Mouse (Mus musculus): Measurements from ENCODE around the gene Dctpp1. TPM values are rescaled to one million over a fixed set of nuclear protein-coding genes. Genes with fewer than 3 reads are reported as not detected.

Gene Dctpp1
- polyA plus RNA-seq (2014; fragmentation: Nextera tagmentation; extraction: Ambion mirVana), result 109 and 138 TPM in 2 replicates

DNA sequence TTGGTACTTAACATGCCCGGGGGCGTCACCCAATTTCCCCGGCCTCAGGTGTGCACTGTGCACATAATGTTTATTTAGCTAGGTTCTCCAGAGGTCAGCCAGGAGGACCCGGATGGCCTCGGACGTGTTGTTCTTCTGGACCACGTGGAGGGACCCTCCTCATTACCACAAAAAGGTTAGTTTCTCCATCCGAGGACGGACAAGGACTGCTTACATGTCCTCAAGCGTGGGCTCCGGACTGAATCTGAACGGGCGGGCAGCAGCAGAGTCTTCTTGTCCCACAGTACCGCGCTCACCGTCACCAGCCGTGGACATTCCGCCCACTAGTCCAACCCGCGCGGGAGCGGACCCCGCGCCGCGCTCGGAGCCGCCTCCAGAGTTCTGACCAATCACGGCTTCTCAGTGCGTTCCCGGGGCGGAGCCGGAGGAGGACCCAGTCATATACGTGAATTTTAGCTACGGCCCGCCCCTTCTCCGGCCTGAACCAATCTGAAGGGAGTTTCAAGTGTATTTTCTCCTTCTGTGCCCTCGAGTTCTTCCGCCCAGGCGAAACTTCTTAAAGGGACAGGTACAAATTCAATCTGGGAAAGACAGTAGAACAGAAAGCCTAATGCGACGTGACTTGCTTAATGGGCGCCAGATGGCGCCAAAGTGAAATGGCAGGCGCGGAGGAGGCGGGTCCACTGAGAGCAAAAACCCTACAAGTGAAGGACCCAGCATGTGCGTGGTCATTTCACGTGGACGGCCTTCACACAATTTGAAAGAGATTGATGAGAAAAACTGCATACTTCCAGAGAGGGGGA is at the start of gene Dctpp1:
Dctpp1 (minus strand) TSS at position 401 of the 803 bp plus-strand sequence.
- Histone ChIP-seq H3K27ac (ENCODE audit: low read depth, low read length) (no peak within 1 kb of the TSS), H3K36me3 (ENCODE audit: control insufficient read depth, insufficient read depth, low read length) (no peaks in the 10 kb centered on the region), H3K27me3 (ENCODE audit: control insufficient read depth, insufficient read depth, low read length) (no peaks in the 10 kb centered on the region), H3K9me3 (ENCODE audit: control insufficient read depth, low read length) (no peaks in the 10 kb centered on the region), H3K4me1 (ENCODE audit: control insufficient read depth, insufficient read depth, low read length) (peaks cover 6% of the 10 kb centered on the region; the same call in 1 of the 2 replicates), H3K9ac (replicated peaks; ENCODE audit: low read depth, low read length) (peak within 1 kb of the TSS; percentile 60), H3K4me3 (ENCODE audit: low read depth, low read length) (peak within 1 kb of the TSS; percentile 63), H3K4me2 (ENCODE audit: low read depth, low read length) (peak within 1 kb of the TSS; percentile 70)
- ATAC-seq (ENCODE audit: low read depth), result peak; percentile 98
- WGBS, result under 1% methylated on average over 50 of the region's 50 CpGs

DNA sequence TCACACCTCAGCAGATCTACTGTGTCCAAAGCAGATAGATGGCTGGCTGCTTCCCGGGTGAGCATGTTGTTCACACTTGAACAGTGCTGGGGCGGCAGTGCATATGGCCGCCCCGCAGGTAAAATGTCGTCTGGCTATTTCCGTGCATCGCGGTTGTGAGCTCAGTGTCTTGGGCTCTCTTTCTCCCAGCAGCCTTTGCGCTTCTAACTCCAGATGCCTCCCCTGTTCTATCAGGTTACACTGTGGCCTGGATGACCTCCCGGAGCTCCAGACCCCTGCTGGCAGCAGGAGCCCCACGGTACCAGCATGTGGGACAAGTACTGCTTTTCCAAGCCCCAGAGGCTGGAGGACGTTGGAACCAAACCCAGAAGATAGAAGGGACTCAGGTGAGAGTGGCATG is 49.4 kb upstream of the Dctpp1 start:
- Histone ChIP-seq H3K36me3 (ENCODE audit: control insufficient read depth, insufficient read depth, low read length) (no peaks in the 10 kb centered on the region), H3K4me3 (ENCODE audit: low read depth, low read length) (no peak overlapping the region), H3K27ac (ENCODE audit: low read depth, low read length) (no peak overlapping the region), H3K4me2 (ENCODE audit: low read depth, low read length) (no peak overlapping the region), H3K9me3 (ENCODE audit: control insufficient read depth, low read length) (no peaks in the 10 kb centered on the region), H3K4me1 (ENCODE audit: control insufficient read depth, insufficient read depth, low read length) (no peaks in the 10 kb centered on the region), H3K9ac (replicated peaks; ENCODE audit: low read depth, low read length) (no peak overlapping the region), H3K27me3 (ENCODE audit: control insufficient read depth, insufficient read depth, low read length) (no peaks in the 10 kb centered on the region)
- no peak for ATAC-seq (ENCODE audit: low read depth)
- 76% methylated on average over 12 of the region's 12 CpGs for WGBS

DNA sequence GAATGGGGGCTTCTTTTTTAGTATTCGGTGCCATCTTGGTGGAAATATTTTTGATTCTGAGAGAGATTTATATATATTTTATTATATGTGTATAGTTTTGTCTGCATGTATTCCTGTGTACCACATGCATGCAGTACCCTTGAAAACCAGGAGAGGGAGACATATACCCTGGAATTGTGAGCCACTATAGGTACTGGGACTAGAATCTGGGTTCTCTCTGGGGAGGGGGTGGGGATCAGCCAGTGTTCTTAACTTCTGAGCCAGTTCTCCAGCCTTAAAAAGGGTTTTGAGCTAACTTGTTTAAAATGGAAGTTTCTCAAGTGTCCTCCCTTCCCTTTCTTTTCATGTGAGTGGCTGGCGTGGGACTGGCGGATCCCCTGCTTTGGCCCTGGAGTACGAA is 48.4 kb upstream of the Dctpp1 start:
- 68% methylated on average over 4 of the region's 4 CpGs for WGBS
- Histone ChIP-seq H3K4me3 (ENCODE audit: low read depth, low read length) (no peak overlapping the region), H3K27ac (ENCODE audit: low read depth, low read length) (no peak overlapping the region), H3K4me1 (ENCODE audit: control insufficient read depth, insufficient read depth, low read length) (no peaks in the 10 kb centered on the region), H3K9ac (replicated peaks; ENCODE audit: low read depth, low read length) (no peak overlapping the region), H3K4me2 (ENCODE audit: low read depth, low read length) (no peak overlapping the region), H3K27me3 (ENCODE audit: control insufficient read depth, insufficient read depth, low read length) (no peaks in the 10 kb centered on the region), H3K36me3 (ENCODE audit: control insufficient read depth, insufficient read depth, low read length) (no peaks in the 10 kb centered on the region), H3K9me3 (ENCODE audit: control insufficient read depth, low read length) (no peaks in the 10 kb centered on the region)
- no peak for ATAC-seq (ENCODE audit: low read depth)

DNA sequence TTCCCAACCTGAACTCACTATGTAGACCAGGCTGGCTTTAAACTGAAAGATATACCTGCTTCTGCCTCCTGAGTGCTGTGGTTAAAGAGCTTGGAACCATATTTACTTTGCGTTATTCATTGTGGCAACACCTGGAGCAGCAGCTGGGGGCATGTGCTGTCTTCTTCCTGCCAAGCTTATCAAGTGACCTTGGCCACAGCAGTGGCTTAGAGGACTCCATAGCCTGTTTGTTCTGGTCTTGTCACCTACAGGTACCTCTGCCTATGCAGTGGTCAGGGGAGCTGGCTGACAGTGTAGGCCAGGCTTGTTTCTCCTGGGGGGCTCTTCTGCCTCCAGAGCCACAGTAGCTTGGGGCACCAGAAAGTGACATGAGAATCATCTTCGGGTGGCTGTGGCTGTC is 47.9 kb upstream of the Dctpp1 start:
- WGBS, result 90% methylated on average over 2 of the region's 2 CpGs
- no peak for ATAC-seq (ENCODE audit: low read depth)
- H3K9me3 ChIP-seq (ENCODE audit: control insufficient read depth, low read length), result no peaks in the 10 kb centered on the region
- H3K9ac ChIP-seq (replicated peaks; ENCODE audit: low read depth, low read length), result no peak overlapping the region
- no peak overlapping the region for H3K27ac ChIP-seq (ENCODE audit: low read depth, low read length)
- H3K4me3 ChIP-seq (ENCODE audit: low read depth, low read length), result no peak overlapping the region
- H3K27me3 ChIP-seq (ENCODE audit: control insufficient read depth, insufficient read depth, low read length), result no peaks in the 10 kb centered on the region
- H3K4me1 ChIP-seq (ENCODE audit: control insufficient read depth, insufficient read depth, low read length), result no peaks in the 10 kb centered on the region
- H3K4me2 ChIP-seq (ENCODE audit: low read depth, low read length), result no peak overlapping the region
- H3K36me3 ChIP-seq (ENCODE audit: control insufficient read depth, insufficient read depth, low read length), result no peaks in the 10 kb centered on the region

DNA sequence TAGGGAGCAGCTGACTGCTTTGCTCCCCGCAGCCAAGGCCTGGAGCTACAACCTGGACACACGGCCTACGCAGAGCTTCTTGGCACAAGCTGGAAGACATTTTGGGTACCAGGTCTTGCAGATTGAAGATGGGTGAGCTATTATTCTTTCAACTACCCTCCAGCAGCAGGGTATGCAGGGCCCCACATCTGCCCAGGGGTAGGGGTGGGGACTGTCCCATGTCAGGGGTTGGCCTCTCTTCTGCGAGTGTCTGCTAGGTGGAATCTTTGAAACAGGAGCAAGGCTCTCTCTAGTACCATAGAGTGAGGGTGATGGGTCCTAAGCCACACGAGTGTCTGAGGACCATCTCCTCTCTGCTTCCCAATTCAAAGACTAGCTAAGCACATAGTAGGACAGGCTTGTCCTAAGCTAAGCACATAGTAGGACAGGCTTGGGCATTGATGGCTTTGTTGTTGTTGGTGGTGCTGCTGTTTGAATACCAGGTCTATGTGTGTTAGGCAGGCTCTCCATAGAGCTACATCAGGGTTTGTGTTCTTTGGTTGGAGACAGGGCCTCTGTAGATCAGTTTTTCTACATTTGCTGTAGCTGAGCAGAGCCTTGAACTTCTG is 37.2 kb upstream of the Dctpp1 start:
- Histone ChIP-seq H3K36me3 (ENCODE audit: control insufficient read depth, insufficient read depth, low read length) (no peaks in the 10 kb centered on the region), H3K27me3 (ENCODE audit: control insufficient read depth, insufficient read depth, low read length) (no peaks in the 10 kb centered on the region), H3K9ac (replicated peaks; ENCODE audit: low read depth, low read length) (no peak overlapping the region), H3K4me2 (ENCODE audit: low read depth, low read length) (no peak overlapping the region), H3K4me1 (ENCODE audit: control insufficient read depth, insufficient read depth, low read length) (no peaks in the 10 kb centered on the region), H3K27ac (ENCODE audit: low read depth, low read length) (no peak overlapping the region), H3K4me3 (ENCODE audit: low read depth, low read length) (no peak overlapping the region), H3K9me3 (ENCODE audit: control insufficient read depth, low read length) (no peaks in the 10 kb centered on the region)
- 92% methylated on average over 5 of the region's 5 CpGs for WGBS
- ATAC-seq (ENCODE audit: low read depth), result no peak

DNA sequence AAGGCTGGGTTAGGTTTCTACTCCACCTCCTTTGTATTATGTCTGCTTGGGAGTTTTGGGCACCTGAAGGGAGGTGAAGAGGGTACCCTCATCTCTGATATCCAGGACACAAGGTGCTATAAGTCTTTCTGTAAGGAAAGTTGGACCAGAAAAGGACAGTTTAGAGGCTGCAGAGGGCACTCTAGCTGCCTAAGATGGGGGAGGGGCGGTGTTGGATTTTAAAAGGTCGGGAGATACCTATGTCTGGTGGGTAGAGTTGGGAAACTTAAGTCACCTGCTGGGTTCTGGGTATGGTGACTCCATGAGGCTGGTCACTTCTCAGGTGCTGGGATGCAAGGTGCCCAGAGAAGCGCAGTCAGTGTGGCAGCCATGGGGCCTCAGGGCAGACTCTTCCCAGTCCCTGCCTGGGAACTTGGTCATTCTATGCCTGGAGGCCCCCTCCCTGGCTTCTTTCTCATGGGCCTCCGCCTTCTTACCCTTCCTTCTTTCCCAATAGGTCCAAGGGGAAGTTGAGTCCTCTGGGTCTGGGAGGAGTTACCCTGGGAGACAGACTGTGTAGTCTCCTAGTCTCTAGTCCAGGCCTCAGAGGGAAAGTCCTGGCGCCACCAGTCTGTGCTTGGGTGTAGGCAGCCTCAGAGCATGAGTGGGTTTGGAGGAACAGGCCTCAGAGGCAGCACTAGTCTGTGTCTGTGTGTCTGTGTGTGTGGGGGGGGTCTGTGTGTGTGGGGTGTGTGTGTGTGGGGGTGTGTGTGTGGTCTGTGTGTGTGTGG is 36.5 kb upstream of the Dctpp1 start:
- no peak for ATAC-seq (ENCODE audit: low read depth)

DNA sequence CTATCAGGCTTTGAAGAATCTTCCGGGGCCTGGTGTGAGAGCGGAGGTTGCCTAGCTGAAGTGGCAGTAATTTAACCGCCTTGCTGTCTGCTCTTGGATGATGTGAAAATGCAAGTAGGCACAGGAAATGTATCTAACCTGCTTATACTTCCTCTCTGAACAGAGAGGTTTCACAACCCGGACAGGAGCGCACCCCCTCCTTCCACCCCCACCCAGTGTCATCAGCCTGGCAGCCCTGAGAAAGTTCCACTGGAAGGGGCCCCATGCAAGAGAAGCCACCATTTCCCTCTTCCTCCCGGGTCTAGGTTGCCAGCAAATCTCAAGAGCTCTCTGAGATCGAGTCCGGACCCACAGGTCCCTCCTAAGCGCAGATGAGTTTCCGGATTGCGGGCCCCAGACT is 35.6 kb upstream of the Dctpp1 start, which contains the start of gene Itgal:
Itgal (plus strand) TSS at position 163 of the 400 bp plus-strand sequence.
- no peak within 1 kb of the TSS for H3K9ac ChIP-seq (replicated peaks; ENCODE audit: low read depth, low read length)
- no peaks in the 10 kb centered on the region for H3K27me3 ChIP-seq (ENCODE audit: control insufficient read depth, insufficient read depth, low read length)
- WGBS, result 84% methylated on average over 11 of the region's 11 CpGs
- no peak within 1 kb of the TSS for H3K4me3 ChIP-seq (ENCODE audit: low read depth, low read length)
- H3K9me3 ChIP-seq (ENCODE audit: control insufficient read depth, low read length), result no peaks in the 10 kb centered on the region
- no peak within 1 kb of the TSS for H3K4me2 ChIP-seq (ENCODE audit: low read depth, low read length)
- no peaks in the 10 kb centered on the region for H3K36me3 ChIP-seq (ENCODE audit: control insufficient read depth, insufficient read depth, low read length)
- no peak for ATAC-seq (ENCODE audit: low read depth)
- no peak within 1 kb of the TSS for H3K27ac ChIP-seq (ENCODE audit: low read depth, low read length)
- H3K4me1 ChIP-seq (ENCODE audit: control insufficient read depth, insufficient read depth, low read length), result no peaks in the 10 kb centered on the region

More for the DNA sequence above, 36.5 kb upstream of the Dctpp1 start:
- H3K36me3 ChIP-seq (ENCODE audit: control insufficient read depth, insufficient read depth, low read length), result no peaks in the 10 kb centered on the region
- H3K4me2 ChIP-seq (ENCODE audit: low read depth, low read length), result no peak overlapping the region
- H3K27ac ChIP-seq (ENCODE audit: low read depth, low read length), result no peak overlapping the region
- no peaks in the 10 kb centered on the region for H3K4me1 ChIP-seq (ENCODE audit: control insufficient read depth, insufficient read depth, low read length)
- no peaks in the 10 kb centered on the region for H3K9me3 ChIP-seq (ENCODE audit: control insufficient read depth, low read length)
- H3K4me3 ChIP-seq (ENCODE audit: low read depth, low read length), result no peak overlapping the region
- no peaks in the 10 kb centered on the region for H3K27me3 ChIP-seq (ENCODE audit: control insufficient read depth, insufficient read depth, low read length)
- H3K9ac ChIP-seq (replicated peaks; ENCODE audit: low read depth, low read length), result no peak overlapping the region
- 85% methylated on average over 5 of the region's 5 CpGs for WGBS

DNA sequence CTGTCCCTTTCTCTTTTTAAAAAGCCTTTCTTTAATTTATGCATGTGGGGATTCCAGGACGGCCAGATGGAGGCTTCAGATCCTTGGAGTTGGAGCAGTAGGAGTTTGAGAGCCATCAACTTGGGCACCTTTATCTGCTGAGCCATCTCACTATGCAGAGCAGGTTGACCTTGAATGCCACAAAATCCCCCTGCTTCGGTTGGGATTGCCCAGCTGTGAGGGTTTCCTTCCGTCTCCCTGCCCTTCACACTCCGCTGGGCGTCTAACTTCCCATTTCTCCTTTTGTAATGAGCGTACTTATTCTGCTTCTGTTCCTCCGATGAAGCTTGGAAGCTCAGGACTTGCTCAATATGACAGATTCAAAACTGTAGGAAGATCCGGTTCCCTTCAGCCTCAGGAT is 29.6 kb upstream of the Dctpp1 start:
- 53% methylated on average over 8 of the region's 8 CpGs for WGBS
- H3K36me3 ChIP-seq (ENCODE audit: control insufficient read depth, insufficient read depth, low read length), result no peaks in the 10 kb centered on the region
- H3K4me3 ChIP-seq (ENCODE audit: low read depth, low read length), result no peak overlapping the region
- H3K9me3 ChIP-seq (ENCODE audit: control insufficient read depth, low read length), result peaks cover 5% of the 10 kb centered on the region; the same call in 1 of the 2 replicates
- no peaks in the 10 kb centered on the region for H3K4me1 ChIP-seq (ENCODE audit: control insufficient read depth, insufficient read depth, low read length)
- H3K4me2 ChIP-seq (ENCODE audit: low read depth, low read length), result no peak overlapping the region
- no peak for ATAC-seq (ENCODE audit: low read depth)
- H3K27me3 ChIP-seq (ENCODE audit: control insufficient read depth, insufficient read depth, low read length), result no peaks in the 10 kb centered on the region
- H3K9ac ChIP-seq (replicated peaks; ENCODE audit: low read depth, low read length), result no peak overlapping the region
- no peak overlapping the region for H3K27ac ChIP-seq (ENCODE audit: low read depth, low read length)

All from neural tube, embryonic 14.5 days (tissue).